Mouse (Mus musculus): ENCODE measurements around the gene Prl6a1. TPM values are rescaled to one million over a fixed set of nuclear protein-coding genes. Genes with fewer than 3 reads are reported as not detected.

The Prl6a1 gene
- total RNA-seq (2014; rRNA removed; ENCODE audit: low replicate concordance) (not detected in 2 replicates), polyA plus RNA-seq (2015; fragmentation: Nextera tagmentation; extraction: Ambion mirVana) (not detected in 2 replicates)

DNA sequence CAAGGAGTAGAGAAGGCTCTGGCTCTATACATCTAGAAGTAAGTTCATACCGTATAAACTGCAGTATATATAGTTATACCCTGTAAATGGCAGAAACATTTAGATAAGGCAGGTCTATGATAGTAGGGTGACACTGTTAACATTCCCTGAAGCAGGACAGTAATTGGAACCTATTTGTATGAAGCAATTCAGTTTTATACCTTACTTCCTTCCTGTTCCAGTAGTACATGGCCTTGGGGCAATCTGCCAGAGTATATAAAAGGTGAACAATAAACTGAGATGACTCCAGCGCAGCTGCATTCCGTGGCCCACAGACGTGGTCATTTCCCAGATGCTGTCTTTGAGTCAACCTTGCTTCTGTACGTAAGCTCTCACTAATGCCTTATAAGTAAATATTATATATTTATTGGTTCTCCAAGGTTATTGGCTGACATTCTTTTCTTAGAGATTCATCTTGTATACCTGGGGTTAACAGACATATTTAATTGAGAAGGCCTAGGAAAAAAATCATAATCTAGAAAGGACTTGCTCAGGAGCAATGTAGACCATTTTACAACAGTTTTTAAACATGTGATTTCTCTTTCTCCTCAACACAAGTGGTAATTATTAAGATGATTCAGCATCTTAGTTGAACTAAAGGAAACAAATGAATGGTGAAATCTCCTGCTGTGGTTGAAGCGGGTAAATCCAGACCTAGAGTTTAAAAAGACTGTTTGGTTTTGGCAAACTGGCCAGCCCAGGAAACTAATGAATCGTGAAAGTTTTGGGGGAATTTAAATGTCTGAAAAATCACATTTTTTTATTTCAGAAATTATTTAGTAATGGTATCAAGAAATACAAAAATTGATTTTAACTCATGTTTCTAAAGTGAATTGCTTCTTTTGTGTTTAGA is at the start of gene Prl6a1:
Prl6a1 (plus strand) TSS at position 294 of the 892 bp plus-strand sequence.
- H3K9me3 ChIP-seq (replicated peaks; ENCODE audit: control insufficient read depth, low read length) = no peaks in the 10 kb centered on the region
- ATAC-seq (ENCODE audit: insufficient read depth, low read depth) (no peak), DNase-seq (ENCODE audit: low spot score) (no peak)
- WGBS = 63% methylated on average over 7 of the region's 7 CpGs
- TF ChIP-seq EP300 (IDR thresholded peaks at IDR 0.05; ENCODE audit: low read depth) (no peak), CTCF (IDR thresholded peaks at IDR 0.05; ENCODE audit: low read depth) (no peak)
- no peaks in the 10 kb centered on the region for H3K27me3 ChIP-seq (ENCODE audit: control insufficient read depth, insufficient read depth, low read length)
- H3K27ac ChIP-seq (ENCODE audit: low read depth) = no peak within 1 kb of the TSS
- no peaks in the 10 kb centered on the region for H3K4me1 ChIP-seq (ENCODE audit: control insufficient read depth, insufficient read depth)
- H3K4me3 ChIP-seq (ENCODE audit: low read depth, low read length) = no peak within 1 kb of the TSS
- no peaks in the 10 kb centered on the region for H3K36me3 ChIP-seq (replicated peaks; ENCODE audit: control insufficient read depth, insufficient read depth, low read length)
- no peak within 1 kb of the TSS for H3K4me2 ChIP-seq (ENCODE audit: low read depth, low read length)
- no peak within 1 kb of the TSS for H3K9ac ChIP-seq (replicated peaks; ENCODE audit: low read depth, low read length)

DNA sequence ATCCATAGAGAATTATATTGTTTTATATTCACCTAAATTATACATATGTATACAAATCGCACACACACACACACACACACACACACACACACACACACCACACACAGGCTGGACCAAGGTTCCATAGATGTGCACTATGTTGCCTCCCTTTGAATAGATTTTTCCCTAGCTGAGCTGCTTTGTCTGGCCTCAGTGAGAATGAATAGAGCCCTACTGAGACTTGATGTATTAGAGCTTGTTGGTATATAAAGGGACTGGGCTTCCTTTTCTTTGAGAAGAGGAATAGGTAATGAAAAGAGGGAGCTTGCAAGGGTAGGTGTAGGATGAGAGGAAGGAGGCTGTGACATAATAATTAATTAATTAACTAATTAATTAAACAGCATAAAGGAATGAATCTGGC is 22.6 kb downstream of the Prl6a1 start:
- no peak overlapping the region for H3K9ac ChIP-seq (replicated peaks; ENCODE audit: low read depth, low read length)
- no peaks in the 10 kb centered on the region for H3K9me3 ChIP-seq (replicated peaks; ENCODE audit: control insufficient read depth, low read length)
- H3K27me3 ChIP-seq (ENCODE audit: control insufficient read depth, insufficient read depth, low read length) = no peaks in the 10 kb centered on the region
- H3K4me1 ChIP-seq (ENCODE audit: control insufficient read depth, insufficient read depth) = no peaks in the 10 kb centered on the region
- TF ChIP-seq EP300 (IDR thresholded peaks at IDR 0.05; ENCODE audit: low read depth) (no peak), CTCF (IDR thresholded peaks at IDR 0.05; ENCODE audit: low read depth) (no peak)
- no peak overlapping the region for H3K27ac ChIP-seq (ENCODE audit: low read depth)
- ATAC-seq (ENCODE audit: insufficient read depth, low read depth) (no peak), DNase-seq (ENCODE audit: low spot score) (no peak)
- 88% methylated on average over 1 of the region's 1 CpGs for WGBS
- no peak overlapping the region for H3K4me2 ChIP-seq (ENCODE audit: low read depth, low read length)
- H3K4me3 ChIP-seq (ENCODE audit: low read depth, low read length) = no peak overlapping the region
- H3K36me3 ChIP-seq (replicated peaks; ENCODE audit: control insufficient read depth, insufficient read depth, low read length) = no peaks in the 10 kb centered on the region

DNA sequence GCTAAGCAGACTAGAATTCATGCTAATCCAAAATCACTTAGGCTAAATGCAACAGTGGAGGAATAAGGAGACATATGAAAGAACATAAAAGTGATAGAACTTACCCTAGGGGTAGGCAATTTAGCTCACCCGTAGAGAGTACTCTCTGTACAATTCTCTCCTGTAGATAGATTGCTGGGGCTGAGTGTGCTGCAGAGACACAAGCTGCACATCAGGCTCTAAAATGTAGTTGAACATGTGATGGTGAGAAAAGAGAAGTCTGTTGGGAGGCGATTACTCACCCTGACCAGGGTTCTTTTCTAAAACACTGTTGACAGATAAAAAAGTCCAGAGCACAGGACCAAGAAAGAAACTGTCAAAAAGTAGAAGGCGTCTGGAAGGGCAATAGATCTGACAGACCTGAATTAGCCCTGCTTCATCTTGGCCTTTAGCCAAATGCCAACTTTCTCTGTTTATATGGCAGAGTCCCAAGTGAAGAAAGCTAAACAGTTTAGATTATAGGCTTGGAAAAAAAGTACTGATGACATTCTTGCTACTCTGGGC is 30.4 kb downstream of the Prl6a1 start:
- ATAC-seq (ENCODE audit: insufficient read depth, low read depth) = no peak
- H3K9ac ChIP-seq (replicated peaks; ENCODE audit: low read depth, low read length) = no peak overlapping the region
- H3K27me3 ChIP-seq (ENCODE audit: control insufficient read depth, insufficient read depth, low read length) = no peaks in the 10 kb centered on the region
- WGBS = 27% methylated on average over 3 of the region's 3 CpGs
- TF ChIP-seq EP300 (IDR thresholded peaks at IDR 0.05; ENCODE audit: low read depth) = no peak
- TF ChIP-seq CTCF (IDR thresholded peaks at IDR 0.05; ENCODE audit: low read depth) = no peak
- H3K27ac ChIP-seq (ENCODE audit: low read depth) = no peak overlapping the region
- DNase-seq (ENCODE audit: low spot score) = no peak
- no peaks in the 10 kb centered on the region for H3K9me3 ChIP-seq (replicated peaks; ENCODE audit: control insufficient read depth, low read length)
- no peaks in the 10 kb centered on the region for H3K36me3 ChIP-seq (replicated peaks; ENCODE audit: control insufficient read depth, insufficient read depth, low read length)
- H3K4me2 ChIP-seq (ENCODE audit: low read depth, low read length) = no peak overlapping the region
- 0 out of 2 replicates have a peak, but pooled peaks cover 5% of the 10 kb centered on the region for H3K4me1 ChIP-seq (ENCODE audit: control insufficient read depth, insufficient read depth)
- no peak overlapping the region for H3K4me3 ChIP-seq (ENCODE audit: low read depth, low read length)

DNA sequence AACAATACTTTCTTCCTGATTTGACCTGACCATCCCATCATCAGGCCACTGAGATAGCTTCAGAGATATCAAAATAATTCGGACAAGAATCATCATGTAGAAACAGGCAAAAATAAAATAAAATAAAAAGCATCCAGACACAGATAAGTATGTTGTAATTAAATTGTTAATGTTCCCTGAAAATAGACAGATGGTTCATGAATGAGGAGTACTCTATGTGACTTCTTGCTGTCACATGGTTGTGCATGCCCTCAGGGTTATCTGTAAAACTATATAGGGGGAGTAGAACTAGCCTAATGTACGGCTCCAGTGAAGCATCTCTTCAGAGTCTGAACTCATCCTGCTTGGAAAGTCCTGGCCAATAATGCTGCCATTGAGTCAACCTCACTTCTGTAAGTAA is 32.9 kb downstream of the Prl6a1 start, which contains the start of gene Prl8a2:
Prl8a2 (plus strand) TSS at position 301 of the 400 bp plus-strand sequence.
- Histone ChIP-seq H3K4me2 (ENCODE audit: low read depth, low read length) (no peak within 1 kb of the TSS), H3K9me3 (replicated peaks; ENCODE audit: control insufficient read depth, low read length) (no peaks in the 10 kb centered on the region)

More for the DNA sequence above, 32.9 kb downstream of the Prl6a1 start, which contains the start of gene Prl8a2:
- no peak within 1 kb of the TSS for H3K4me3 ChIP-seq (ENCODE audit: low read depth, low read length)
- no peak within 1 kb of the TSS for H3K27ac ChIP-seq (ENCODE audit: low read depth)
- DNase-seq (ENCODE audit: low spot score) (no peak), ATAC-seq (ENCODE audit: insufficient read depth, low read depth) (no peak)
- no peak within 1 kb of the TSS for H3K9ac ChIP-seq (replicated peaks; ENCODE audit: low read depth, low read length)
- 58% methylated on average over 2 of the region's 2 CpGs for WGBS
- 0 out of 2 replicates have a peak, but pooled peaks cover 5% of the 10 kb centered on the region for H3K4me1 ChIP-seq (ENCODE audit: control insufficient read depth, insufficient read depth)
- H3K27me3 ChIP-seq (ENCODE audit: control insufficient read depth, insufficient read depth, low read length) = no peaks in the 10 kb centered on the region
- TF ChIP-seq CTCF (IDR thresholded peaks at IDR 0.05; ENCODE audit: low read depth) (no peak), EP300 (IDR thresholded peaks at IDR 0.05; ENCODE audit: low read depth) (no peak)
- no peaks in the 10 kb centered on the region for H3K36me3 ChIP-seq (replicated peaks; ENCODE audit: control insufficient read depth, insufficient read depth, low read length)

Other genes with a start within 250 kb of the Prl6a1 start
- gene Prl3d1, start 218.4 kb upstream of the Prl6a1 start, total RNA-seq (2014; rRNA removed; ENCODE audit: low replicate concordance) = not detected in 2 replicates
- gene Prl3d1, start 218.4 kb upstream of the Prl6a1 start, polyA plus RNA-seq (2015; fragmentation: Nextera tagmentation; extraction: Ambion mirVana) = not detected in 2 replicates
- not detected in 2 replicates for gene Prl3d2, start 190.9 kb upstream of the Prl6a1 start, total RNA-seq (2014; rRNA removed; ENCODE audit: low replicate concordance)
- gene Prl3d2, start 190.9 kb upstream of the Prl6a1 start, polyA plus RNA-seq (2015; fragmentation: Nextera tagmentation; extraction: Ambion mirVana) = not detected in 2 replicates
- not detected in 2 replicates for gene Prl3d3, start 155.8 kb upstream of the Prl6a1 start, total RNA-seq (2014; rRNA removed; ENCODE audit: low replicate concordance)
- not detected in 2 replicates for gene Prl3d3, start 155.8 kb upstream of the Prl6a1 start, polyA plus RNA-seq (2015; fragmentation: Nextera tagmentation; extraction: Ambion mirVana)
- not detected in 2 replicates for gene Prl3c1, start 116.0 kb upstream of the Prl6a1 start, total RNA-seq (2014; rRNA removed; ENCODE audit: low replicate concordance)
- not detected in 2 replicates for gene Prl3c1, start 116.0 kb upstream of the Prl6a1 start, polyA plus RNA-seq (2015; fragmentation: Nextera tagmentation; extraction: Ambion mirVana)
- gene Prl3b1, start 70.8 kb upstream of the Prl6a1 start, total RNA-seq (2014; rRNA removed; ENCODE audit: low replicate concordance) = not detected in 2 replicates
- not detected in 2 replicates for gene Prl3b1, start 70.8 kb upstream of the Prl6a1 start, polyA plus RNA-seq (2015; fragmentation: Nextera tagmentation; extraction: Ambion mirVana)
- gene Prl3a1, start 53.2 kb upstream of the Prl6a1 start, total RNA-seq (2014; rRNA removed; ENCODE audit: low replicate concordance) = not detected in 2 replicates
- gene Prl3a1, start 53.2 kb upstream of the Prl6a1 start, polyA plus RNA-seq (2015; fragmentation: Nextera tagmentation; extraction: Ambion mirVana) = not detected in 2 replicates
- not detected in 2 replicates for gene Prl8a2, start 33.0 kb downstream of the Prl6a1 start, total RNA-seq (2014; rRNA removed; ENCODE audit: low replicate concordance)
- not detected in 2 replicates for gene Prl8a2, start 33.0 kb downstream of the Prl6a1 start, polyA plus RNA-seq (2015; fragmentation: Nextera tagmentation; extraction: Ambion mirVana)
- not detected in 2 replicates for gene Prl2b1, start 78.2 kb downstream of the Prl6a1 start, total RNA-seq (2014; rRNA removed; ENCODE audit: low replicate concordance)
- not detected in 2 replicates for gene Prl2b1, start 78.2 kb downstream of the Prl6a1 start, polyA plus RNA-seq (2015; fragmentation: Nextera tagmentation; extraction: Ambion mirVana)
- not detected in 2 replicates for gene Prl8a6, start 126.1 kb downstream of the Prl6a1 start, total RNA-seq (2014; rRNA removed; ENCODE audit: low replicate concordance)
- gene Prl8a6, start 126.1 kb downstream of the Prl6a1 start, polyA plus RNA-seq (2015; fragmentation: Nextera tagmentation; extraction: Ambion mirVana) = not detected in 2 replicates
- gene Prl8a8, start 200.6 kb downstream of the Prl6a1 start, total RNA-seq (2014; rRNA removed; ENCODE audit: low replicate concordance) = not detected in 2 replicates
- not detected in 2 replicates for gene Prl8a8, start 200.6 kb downstream of the Prl6a1 start, polyA plus RNA-seq (2015; fragmentation: Nextera tagmentation; extraction: Ambion mirVana)

Measured in heart, postnatal 0 days (tissue).